Mouse (Mus musculus): Measurements from ENCODE around the gene Depp1. TPM values are rescaled to one million over a fixed set of nuclear protein-coding genes. Genes with fewer than 3 reads are reported as not detected.
A peak's percentile ranks its signal among the peaks of the same experiment; 100 is the strongest.
"Not testable (repeated sequence)": the region's sequence is repeated elsewhere in the genome, so short reads cannot be mapped to it uniquely, and the experiment has no call there.

Gene Depp1
- 13.8 and 15.1 TPM in 2 replicates for polyA plus RNA-seq (2014; fragmentation: Nextera tagmentation; extraction: Ambion mirVana)

- no peak for ATAC-seq (replicated peaks; ENCODE audit: insufficient number of reproducible peaks, low FRiP score, low TSS enrichment, low read depth)
- H3K4me3 ChIP-seq (ENCODE audit: low read depth, low read length) = 0 out of 2 replicates have a peak within 1 kb of the TSS, but pooled peaks have one; percentile 4
- H3K27ac ChIP-seq (replicated peaks; ENCODE audit: low read depth, low read length) = no peak within 1 kb of the TSS
- no peak for DNase-seq (ENCODE audit: low spot score)
- no peaks in the 10 kb centered on the region for H3K27me3 ChIP-seq (ENCODE audit: control insufficient read depth, insufficient read depth, low read length)
- no peak within 1 kb of the TSS for H3K9ac ChIP-seq (replicated peaks; ENCODE audit: low read length)
- no peaks in the 10 kb centered on the region for H3K36me3 ChIP-seq (replicated peaks; ENCODE audit: control insufficient read depth, insufficient read depth, low read depth, low read length)
- H3K4me2 ChIP-seq (ENCODE audit: low read depth, low read length) = no peak within 1 kb of the TSS
- WGBS = 51% methylated on average over 6 of the region's 6 CpGs
- no peaks in the 10 kb centered on the region for H3K4me1 ChIP-seq (ENCODE audit: control insufficient read depth, insufficient read depth, low read length)
- H3K9me3 ChIP-seq (replicated peaks; ENCODE audit: control insufficient read depth, low read length) = no peaks in the 10 kb centered on the region
Measured at GRCm38 (mm10) chr6:116650406-116650805, at the start of gene Depp1. Depp1 (plus strand) TSS chr6:116650609.

GRCm38 (mm10) chr6:116600969-116601368, 49.4 kb upstream of the Depp1 start:
- not testable (repeated sequence) for H3K27me3 ChIP-seq (ENCODE audit: control insufficient read depth, insufficient read depth, low read length); H3K36me3 ChIP-seq (replicated peaks; ENCODE audit: control insufficient read depth, insufficient read depth, low read depth, low read length); ATAC-seq (replicated peaks; ENCODE audit: insufficient number of reproducible peaks, low FRiP score, low TSS enrichment, low read depth); H3K4me2 ChIP-seq (ENCODE audit: low read depth, low read length); H3K27ac ChIP-seq (replicated peaks; ENCODE audit: low read depth, low read length); H3K9ac ChIP-seq (replicated peaks; ENCODE audit: low read length); H3K4me3 ChIP-seq (ENCODE audit: low read depth, low read length); DNase-seq (ENCODE audit: low spot score); H3K9me3 ChIP-seq (replicated peaks; ENCODE audit: control insufficient read depth, low read length); H3K4me1 ChIP-seq (ENCODE audit: control insufficient read depth, insufficient read depth, low read length)

GRCm38 (mm10) chr6:116607230-116607629, 43.2 kb upstream of the Depp1 start:
- H3K36me3 ChIP-seq (replicated peaks; ENCODE audit: control insufficient read depth, insufficient read depth, low read depth, low read length) = no peaks in the 10 kb centered on the region
- 42% methylated on average over 4 of the region's 4 CpGs for WGBS
- no peak for DNase-seq (ENCODE audit: low spot score)
- H3K4me3 ChIP-seq (ENCODE audit: low read depth, low read length) = no peak overlapping the region
- no peaks in the 10 kb centered on the region for H3K9me3 ChIP-seq (replicated peaks; ENCODE audit: control insufficient read depth, low read length)
- ATAC-seq (replicated peaks; ENCODE audit: insufficient number of reproducible peaks, low FRiP score, low TSS enrichment, low read depth) = no peak
- no peak overlapping the region for H3K27ac ChIP-seq (replicated peaks; ENCODE audit: low read depth, low read length)
- H3K27me3 ChIP-seq (ENCODE audit: control insufficient read depth, insufficient read depth, low read length) = no peaks in the 10 kb centered on the region
- H3K4me1 ChIP-seq (ENCODE audit: control insufficient read depth, insufficient read depth, low read length) = no peaks in the 10 kb centered on the region
- no peak overlapping the region for H3K9ac ChIP-seq (replicated peaks; ENCODE audit: low read length)
- no peak overlapping the region for H3K4me2 ChIP-seq (ENCODE audit: low read depth, low read length)

- H3K9ac ChIP-seq (replicated peaks; ENCODE audit: low read length) = no peak overlapping the region
- H3K4me3 ChIP-seq (ENCODE audit: low read depth, low read length) = no peak overlapping the region
- no peaks in the 10 kb centered on the region for H3K36me3 ChIP-seq (replicated peaks; ENCODE audit: control insufficient read depth, insufficient read depth, low read depth, low read length)
- no peak overlapping the region for H3K27ac ChIP-seq (replicated peaks; ENCODE audit: low read depth, low read length)
- no peaks in the 10 kb centered on the region for H3K9me3 ChIP-seq (replicated peaks; ENCODE audit: control insufficient read depth, low read length)
- H3K4me1 ChIP-seq (ENCODE audit: control insufficient read depth, insufficient read depth, low read length) = no peaks in the 10 kb centered on the region
- ATAC-seq (replicated peaks; ENCODE audit: insufficient number of reproducible peaks, low FRiP score, low TSS enrichment, low read depth) (no peak), DNase-seq (ENCODE audit: low spot score) (no peak)
- no peak overlapping the region for H3K4me2 ChIP-seq (ENCODE audit: low read depth, low read length)
- no peaks in the 10 kb centered on the region for H3K27me3 ChIP-seq (ENCODE audit: control insufficient read depth, insufficient read depth, low read length)
- WGBS = 93% methylated on average over 2 of the region's 2 CpGs
Measured at GRCm38 (mm10) chr6:116615719-116616118, 34.7 kb upstream of the Depp1 start.

- Histone ChIP-seq H3K4me2 (ENCODE audit: low read depth, low read length) (no peak overlapping the region), H3K9me3 (replicated peaks; ENCODE audit: control insufficient read depth, low read length) (no peaks in the 10 kb centered on the region), H3K27me3 (ENCODE audit: control insufficient read depth, insufficient read depth, low read length) (no peaks in the 10 kb centered on the region), H3K27ac (replicated peaks; ENCODE audit: low read depth, low read length) (no peak overlapping the region), H3K4me1 (ENCODE audit: control insufficient read depth, insufficient read depth, low read length) (no peaks in the 10 kb centered on the region), H3K4me3 (ENCODE audit: low read depth, low read length) (no peak overlapping the region), H3K36me3 (replicated peaks; ENCODE audit: control insufficient read depth, insufficient read depth, low read depth, low read length) (no peaks in the 10 kb centered on the region), H3K9ac (replicated peaks; ENCODE audit: low read length) (no peak overlapping the region)
- DNase-seq (ENCODE audit: low spot score) (no peak), ATAC-seq (replicated peaks; ENCODE audit: insufficient number of reproducible peaks, low FRiP score, low TSS enrichment, low read depth) (no peak)
Measured at GRCm38 (mm10) chr6:116618073-116618472, 32.3 kb upstream of the Depp1 start.

- Histone ChIP-seq H3K4me1 (ENCODE audit: control insufficient read depth, insufficient read depth, low read length) (no peaks in the 10 kb centered on the region), H3K27ac (replicated peaks; ENCODE audit: low read depth, low read length) (no peak overlapping the region), H3K27me3 (ENCODE audit: control insufficient read depth, insufficient read depth, low read length) (no peaks in the 10 kb centered on the region), H3K9me3 (replicated peaks; ENCODE audit: control insufficient read depth, low read length) (no peaks in the 10 kb centered on the region), H3K9ac (replicated peaks; ENCODE audit: low read length) (no peak overlapping the region), H3K36me3 (replicated peaks; ENCODE audit: control insufficient read depth, insufficient read depth, low read depth, low read length) (no peaks in the 10 kb centered on the region; the same call in 1 of the 2 replicates), H3K4me3 (ENCODE audit: low read depth, low read length) (no peak overlapping the region), H3K4me2 (ENCODE audit: low read depth, low read length) (no peak overlapping the region)
- DNase-seq (ENCODE audit: low spot score) = no peak
- WGBS = 51% methylated on average over 8 of the region's 8 CpGs
- ATAC-seq (replicated peaks; ENCODE audit: insufficient number of reproducible peaks, low FRiP score, low TSS enrichment, low read depth) = no peak
Measured at GRCm38 (mm10) chr6:116621318-116622023, 28.9 kb upstream of the Depp1 start.

GRCm38 (mm10) chr6:116626417-116626816, 24.0 kb upstream of the Depp1 start:
- H3K9me3 ChIP-seq (replicated peaks; ENCODE audit: control insufficient read depth, low read length); DNase-seq (ENCODE audit: low spot score); ATAC-seq (replicated peaks; ENCODE audit: insufficient number of reproducible peaks, low FRiP score, low TSS enrichment, low read depth); H3K36me3 ChIP-seq (replicated peaks; ENCODE audit: control insufficient read depth, insufficient read depth, low read depth, low read length); H3K27me3 ChIP-seq (ENCODE audit: control insufficient read depth, insufficient read depth, low read length); H3K4me3 ChIP-seq (ENCODE audit: low read depth, low read length); H3K4me1 ChIP-seq (ENCODE audit: control insufficient read depth, insufficient read depth, low read length); H3K27ac ChIP-seq (replicated peaks; ENCODE audit: low read depth, low read length); H3K9ac ChIP-seq (replicated peaks; ENCODE audit: low read length); H3K4me2 ChIP-seq (ENCODE audit: low read depth, low read length): not testable (repeated sequence)
- WGBS = 93% methylated on average over 9 of the region's 9 CpGs

GRCm38 (mm10) chr6:116628095-116628494, 22.3 kb upstream of the Depp1 start:
- Histone ChIP-seq H3K27me3 (ENCODE audit: control insufficient read depth, insufficient read depth, low read length) (no peaks in the 10 kb centered on the region), H3K36me3 (replicated peaks; ENCODE audit: control insufficient read depth, insufficient read depth, low read depth, low read length) (no peaks in the 10 kb centered on the region; the same call in 1 of the 2 replicates), H3K9ac (replicated peaks; ENCODE audit: low read length) (peak overlapping the region; percentile 98), H3K4me2 (ENCODE audit: low read depth, low read length) (peak overlapping the region; percentile 57), H3K27ac (replicated peaks; ENCODE audit: low read depth, low read length) (0 out of 2 replicates have a peak overlapping the region, but pooled peaks have one; percentile 82), H3K9me3 (replicated peaks; ENCODE audit: control insufficient read depth, low read length) (no peaks in the 10 kb centered on the region), H3K4me1 (ENCODE audit: control insufficient read depth, insufficient read depth, low read length) (no peaks in the 10 kb centered on the region), H3K4me3 (ENCODE audit: low read depth, low read length) (peak overlapping the region; percentile 82)
- ATAC-seq (replicated peaks; ENCODE audit: insufficient number of reproducible peaks, low FRiP score, low TSS enrichment, low read depth) (no peak), DNase-seq (ENCODE audit: low spot score) (no peak)
- 19% methylated on average over 9 of the region's 9 CpGs for WGBS

All from embryonic facial prominence, embryonic 11.5 days (tissue).